Comparison of ENCODE assay signal across 19 mouse cellular contexts in genomic region chr2:44540881-44541280, GRCm38 (mm10).
DNase-seq lines count a peak whose midpoint lies in the region; ATAC-seq lines count a peak whose summit lies in the region.
"Had no signal": no experiment of that assay in that cellular context is flagged by ENCODE, and none has a peak within 500 bp of the region (broad histone marks: within the 10 kb centered on the region; RNA-seq: fewer than 3 reads in every experiment).

No protein-coding gene starts in this region.

- no peak overlapping the region for H3K4me2 ChIP-seq in midbrain, embryonic 11.5 days
- H3K4me2 ChIP-seq in midbrain, embryonic 14.5 days (ENCODE audit: low read length): no peak overlapping the region
- H3K4me2 ChIP-seq in hindbrain, embryonic 16.5 days (ENCODE audit: low read length): no peak overlapping the region
- H3K4me2 ChIP-seq in forebrain, embryonic 16.5 days (ENCODE audit: low read length): no peak overlapping the region
- H3K4me2 ChIP-seq: embryonic facial prominence, embryonic 12.5 days; forebrain, embryonic 15.5 days; heart, embryonic 12.5 days; hindbrain, embryonic 15.5 days had no signal

- no peaks in the 10 kb centered on the region for H3K36me3 ChIP-seq in midbrain, embryonic 11.5 days (ENCODE audit: control insufficient read depth, insufficient read depth, low read length)
- no peaks in the 10 kb centered on the region for H3K36me3 ChIP-seq in midbrain, embryonic 14.5 days (ENCODE audit: control insufficient read depth, insufficient read depth, low read length)
- no peaks in the 10 kb centered on the region for H3K36me3 ChIP-seq in hindbrain, embryonic 16.5 days (ENCODE audit: control insufficient read depth, insufficient read depth, low read length)
- H3K36me3 ChIP-seq in forebrain, embryonic 16.5 days (ENCODE audit: control insufficient read depth, insufficient read depth): no peaks in the 10 kb centered on the region
- H3K36me3 ChIP-seq: embryonic facial prominence, embryonic 12.5 days; forebrain, embryonic 15.5 days; G1E; heart, embryonic 12.5 days; hindbrain, embryonic 15.5 days had no signal

- H3K9ac ChIP-seq in midbrain, embryonic 11.5 days (ENCODE audit: low read length): no peak overlapping the region
- no peak overlapping the region for H3K9ac ChIP-seq in midbrain, embryonic 14.5 days (replicated peaks; ENCODE audit: low read length)
- H3K9ac ChIP-seq in hindbrain, embryonic 16.5 days (ENCODE audit: low read depth, low read length): no peak overlapping the region
- no peak overlapping the region for H3K9ac ChIP-seq in forebrain, embryonic 16.5 days (replicated peaks; ENCODE audit: low read depth, low read length)
- H3K9ac ChIP-seq: embryonic facial prominence, embryonic 12.5 days; forebrain, embryonic 15.5 days; heart, embryonic 12.5 days; hindbrain, embryonic 15.5 days had no signal

- ATAC-seq in midbrain, embryonic 11.5 days (ENCODE audit: low FRiP score): no peak
- ATAC-seq in midbrain, embryonic 14.5 days (ENCODE audit: low FRiP score, low TSS enrichment): no peak
- no peak for ATAC-seq in hindbrain, embryonic 16.5 days
- no peak for ATAC-seq in forebrain, embryonic 16.5 days
- ATAC-seq: CD4-positive, CD25-positive, alpha-beta regulatory T cell, adult 4 months; forebrain, embryonic 15.5 days had no signal

- 0 out of 2 replicates have a peak, but pooled peaks cover 2% of the 10 kb centered on the region for H3K27me3 ChIP-seq in midbrain, embryonic 11.5 days (ENCODE audit: control insufficient read depth, insufficient read depth, low read length)
- H3K27me3 ChIP-seq in midbrain, embryonic 14.5 days (ENCODE audit: control insufficient read depth, insufficient read depth, low read length): no peaks in the 10 kb centered on the region
- H3K27me3 ChIP-seq in hindbrain, embryonic 16.5 days (replicated peaks; ENCODE audit: control insufficient read depth, insufficient read depth, low read length): no peaks in the 10 kb centered on the region
- no peaks in the 10 kb centered on the region for H3K27me3 ChIP-seq in forebrain, embryonic 16.5 days (replicated peaks; ENCODE audit: control insufficient read depth, insufficient read depth, low read length)
- H3K27me3 ChIP-seq: embryonic facial prominence, embryonic 12.5 days; forebrain, embryonic 15.5 days; heart, embryonic 12.5 days; hindbrain, embryonic 15.5 days had no signal

- peak; percentile 15 for DNase-seq in heart, adult 11 months
- DNase-seq in heart, postnatal 4 days: no peak
- peak; percentile 66 for DNase-seq in midbrain, embryonic 11.5 days (ENCODE audit: low spot score, missing footprints)
- DNase-seq in midbrain, embryonic 14.5 days: no peak
- DNase-seq in kidney, postnatal 25 days: peak; percentile 42 to 43
- DNase-seq: adrenal gland, postnatal 10 days; B cell, adult 2 months; cerebellum, adult 11 months; cerebellum, adult 8-10 months; cerebellum, postnatal 14 days; gastrocnemius, postnatal 14 days had no signal

- no peaks in the 10 kb centered on the region for H3K4me1 ChIP-seq in midbrain, embryonic 11.5 days (ENCODE audit: control insufficient read depth, insufficient read depth, low read length)
- no peaks in the 10 kb centered on the region for H3K4me1 ChIP-seq in midbrain, embryonic 14.5 days (ENCODE audit: control insufficient read depth, insufficient read depth, low read length)
- H3K4me1 ChIP-seq in hindbrain, embryonic 16.5 days (ENCODE audit: control insufficient read depth, insufficient read depth, low read depth, low read length): no peaks in the 10 kb centered on the region
- no peaks in the 10 kb centered on the region for H3K4me1 ChIP-seq in forebrain, embryonic 16.5 days (replicated peaks; ENCODE audit: control insufficient read depth, insufficient read depth, low read length)
- H3K4me1 ChIP-seq: embryonic facial prominence, embryonic 12.5 days; forebrain, embryonic 15.5 days; heart, embryonic 12.5 days; hindbrain, embryonic 15.5 days had no signal

- WGBS in midbrain, embryonic 11.5 days: 89% methylated on average over 6 of the region's 6 CpGs
- WGBS in midbrain, embryonic 14.5 days: 91% methylated on average over 6 of the region's 6 CpGs
- WGBS in hindbrain, embryonic 16.5 days: 73% methylated on average over 6 of the region's 6 CpGs
- WGBS in forebrain, embryonic 16.5 days: 79% methylated on average over 6 of the region's 6 CpGs

- no peak overlapping the region for H3K4me3 ChIP-seq in midbrain, embryonic 11.5 days (ENCODE audit: low read depth, low read length)
- no peak overlapping the region for H3K4me3 ChIP-seq in midbrain, embryonic 14.5 days (replicated peaks; ENCODE audit: low read depth, low read length)
- H3K4me3 ChIP-seq in hindbrain, embryonic 16.5 days (ENCODE audit: low read length): no peak overlapping the region
- no peak overlapping the region for H3K4me3 ChIP-seq in forebrain, embryonic 16.5 days (replicated peaks; ENCODE audit: low read length)
- H3K4me3 ChIP-seq: embryonic facial prominence, embryonic 12.5 days; forebrain, embryonic 15.5 days; heart, embryonic 12.5 days; hindbrain, embryonic 15.5 days had no signal

- no peak overlapping the region for H3K27ac ChIP-seq in midbrain, embryonic 11.5 days (ENCODE audit: low read depth, low read length)
- no peak overlapping the region for H3K27ac ChIP-seq in midbrain, embryonic 14.5 days (replicated peaks; ENCODE audit: low read depth, low read length)
- H3K27ac ChIP-seq in hindbrain, embryonic 16.5 days (ENCODE audit: low read depth, low read length): no peak overlapping the region
- no peak overlapping the region for H3K27ac ChIP-seq in forebrain, embryonic 16.5 days (ENCODE audit: low read length)
- H3K27ac ChIP-seq: embryonic facial prominence, embryonic 12.5 days; forebrain, embryonic 15.5 days; hindbrain, embryonic 15.5 days had no signal

- H3K9me3 ChIP-seq in midbrain, embryonic 11.5 days (ENCODE audit: control insufficient read depth, low read length): no peaks in the 10 kb centered on the region
- H3K9me3 ChIP-seq in midbrain, embryonic 14.5 days (ENCODE audit: control insufficient read depth, low read length): no peaks in the 10 kb centered on the region
- no peaks in the 10 kb centered on the region; the same call in 1 of the 2 replicates for H3K9me3 ChIP-seq in hindbrain, embryonic 16.5 days (ENCODE audit: control insufficient read depth, low read length)
- no peaks in the 10 kb centered on the region for H3K9me3 ChIP-seq in forebrain, embryonic 16.5 days (ENCODE audit: control insufficient read depth, low read length)
- H3K9me3 ChIP-seq: embryonic facial prominence, embryonic 12.5 days; forebrain, embryonic 15.5 days; G1E; heart, embryonic 12.5 days had no signal

Comparison
In these comparisons a context has a peak if more than half of its experiments do, and no peak if none do; other contexts are left out.
1. DNase-seq: peak in heart, adult 11 months (single experiment), midbrain, embryonic 11.5 days (single experiment) and kidney, postnatal 25 days (2 of 2); none in heart, postnatal 4 days (single experiment) and midbrain, embryonic 14.5 days (single experiment).